Mouse (Mus musculus) limb, embryonic 11.5 days (tissue): ENCODE measurements around the gene Ank3. TPM values are rescaled to one million over a fixed set of nuclear protein-coding genes. Genes with fewer than 3 reads are reported as not detected.
A peak's percentile ranks its signal among the peaks of the same experiment; 100 is the strongest.

ENCODE experiments used
- ATAC-seq: fragments of 200-750 bp; cut with Nextera tagmentation; 2 replicates; pipeline ENCODE4 v1.8.0; 2017; ENCODE audit warnings: low read depth; ENCODE audit not compliant: insufficient number of reproducible peaks, low FRiP score, low TSS enrichment
- DNase-seq: peaks from one replicate; pipeline ENCODE4 v3.0.0-alpha.2; 2015; ENCODE audit warnings: low spot score
- H3K27ac ChIP-seq: fragments of 300-500 bp; sonication (generic); replicated peaks from 2 replicates; pipeline ENCODE4 v1.5.1; 2014; ENCODE audit warnings: low read depth, mild to moderate bottlenecking, low read length
- H3K27me3 ChIP-seq: fragments of 300-500 bp; sonication (generic); 2 replicates; pipeline ENCODE4 v1.6.1; 2014; ENCODE audit warnings: mild to moderate bottlenecking, low read length, mixed read lengths; ENCODE audit not compliant: control insufficient read depth, insufficient read depth
- H3K36me3 ChIP-seq: fragments of 300-500 bp; sonication (generic); 2 replicates; pipeline ENCODE4 v1.6.1; 2014; ENCODE audit warnings: mild to moderate bottlenecking, low read length, moderate library complexity, mixed read lengths; ENCODE audit not compliant: control insufficient read depth, insufficient read depth
- H3K4me1 ChIP-seq: fragments of 300-500 bp; sonication (generic); 2 replicates; pipeline ENCODE4 v1.6.1; 2014; ENCODE audit warnings: low read length, mixed read lengths; ENCODE audit not compliant: control insufficient read depth, insufficient read depth
- H3K4me2 ChIP-seq: fragments of 300-500 bp; sonication (generic); 2 replicates; pipeline ENCODE4 v1.6.1; 2014; ENCODE audit warnings: low read depth, mild to moderate bottlenecking, moderate library complexity; ENCODE audit not compliant: severe bottlenecking
- H3K4me3 ChIP-seq: fragments of 300-500 bp; sonication (generic); 2 replicates; pipeline ENCODE4 v1.5.1; 2014; ENCODE audit warnings: low read depth, low read length
- H3K9ac ChIP-seq: fragments of 300-500 bp; sonication (generic); 2 replicates; pipeline ENCODE4 v1.6.1; 2014; ENCODE audit warnings: mild to moderate bottlenecking, low read length
- H3K9me3 ChIP-seq: fragments of 300-500 bp; sonication (generic); 2 replicates; pipeline ENCODE4 v1.6.1; 2016; ENCODE audit warnings: low read length; ENCODE audit not compliant: control insufficient read depth
- WGBS: fragments of 180-500 bp; shearing (Covaris S2); extraction: QIAGEN DNeasy Blood & Tissue Kit; methylation state at CpG from one replicate; pipeline ENCODE4 v1.1.7; 2014; 5-methylcytosine and 5-hydroxymethylcytosine counted together
- polyA plus RNA-seq: library from polyadenylated mRNA; unstranded; fragments of >200 nt; fragmentation: Nextera tagmentation; extraction: Ambion mirVana; gene quantifications from 2 replicates; pipeline ENCODE4 v1.2.1, GENCODE M21; 2014

Gene Ank3
- polyA plus RNA-seq, 1 experiment from 2014 or later, result 22.3 TPM

DNA sequence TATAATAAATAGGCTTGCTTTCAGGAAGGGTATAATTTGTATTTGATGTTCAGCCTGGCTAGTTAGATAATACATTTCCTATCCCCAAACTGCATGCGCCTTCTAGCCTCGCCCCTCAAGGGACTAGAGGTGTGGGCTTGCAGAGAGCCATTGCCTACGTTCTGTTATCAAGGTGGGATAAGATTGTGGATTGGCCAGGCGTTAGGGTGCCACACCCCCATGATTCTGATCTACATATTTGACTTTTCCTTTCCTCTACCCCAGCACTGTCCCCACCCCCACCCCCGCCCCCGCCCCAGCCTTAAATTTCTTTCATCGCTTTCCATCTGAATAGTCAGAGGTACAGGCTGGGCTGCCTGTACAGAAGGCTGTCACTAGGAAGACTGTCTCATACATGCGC lies 11.8 kb upstream of the Ank3 start:
- ATAC-seq (no peak), DNase-seq (no peak)
- Histone ChIP-seq H3K9ac (no peak overlapping the region), H3K36me3 (no peaks in the 10 kb centered on the region), H3K27ac (no peak overlapping the region), H3K4me3 (no peak overlapping the region), H3K9me3 (no peaks in the 10 kb centered on the region), H3K27me3 (no peaks in the 10 kb centered on the region), H3K4me2 (no peak overlapping the region), H3K4me1 (no peaks in the 10 kb centered on the region)
- 82% methylated on average over 8 of the region's 8 CpGs for WGBS

DNA sequence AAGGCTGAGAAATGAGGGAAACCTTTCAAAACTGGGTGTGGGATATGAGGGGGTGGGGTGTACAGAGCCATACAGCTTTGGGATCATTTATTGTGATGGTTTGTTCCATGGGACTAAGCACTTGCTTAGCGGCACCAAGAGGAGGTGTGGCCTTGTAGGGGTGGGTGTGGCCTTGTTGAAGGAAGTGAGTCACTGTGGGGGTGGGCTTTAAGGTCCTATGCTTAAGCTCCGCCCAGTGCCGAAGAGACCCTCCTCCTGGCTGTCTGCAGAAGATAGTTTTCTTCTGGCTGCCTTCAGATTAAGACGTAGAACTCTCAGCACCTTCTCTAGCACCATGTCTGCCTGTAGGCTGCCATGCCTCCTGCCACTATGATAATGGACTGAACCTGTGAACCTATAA lies 9.1 kb upstream of the Ank3 start:
- Histone ChIP-seq H3K9me3 (no peaks in the 10 kb centered on the region), H3K4me3 (no peak overlapping the region), H3K36me3 (no peaks in the 10 kb centered on the region), H3K27ac (no peak overlapping the region), H3K27me3 (no peaks in the 10 kb centered on the region), H3K9ac (no peak overlapping the region), H3K4me1 (no peaks in the 10 kb centered on the region), H3K4me2 (no peak overlapping the region)
- ATAC-seq (no peak), DNase-seq (no peak)
- WGBS, result 90% methylated on average over 4 of the region's 4 CpGs

DNA sequence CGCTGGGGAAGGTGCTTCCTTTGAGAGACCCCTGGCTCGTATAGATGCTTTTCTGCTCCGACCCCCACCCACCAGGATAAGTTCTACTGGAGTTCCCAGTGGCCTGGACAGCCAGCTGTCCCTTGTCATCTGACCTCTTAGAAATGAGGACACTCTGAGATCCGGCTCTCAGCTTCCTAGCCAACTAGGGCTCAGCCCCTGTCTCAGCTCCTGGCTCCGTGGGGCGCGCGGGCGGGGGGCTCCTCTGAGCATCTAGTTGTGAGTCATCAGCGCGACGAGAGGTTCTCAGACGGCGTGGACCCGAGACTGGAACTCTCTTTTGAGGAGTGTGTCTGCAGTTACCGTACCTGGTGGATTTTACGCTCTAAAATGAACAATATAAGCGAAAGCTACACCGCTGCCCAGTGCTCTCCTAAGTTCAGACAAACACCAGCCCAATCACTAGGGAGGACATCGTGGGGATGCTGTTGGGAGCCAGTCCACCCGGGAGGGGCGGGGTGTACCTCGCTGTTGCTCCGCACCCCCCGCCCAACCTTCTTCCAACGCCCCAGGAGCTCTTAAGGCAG lies 293 bp upstream of the Ank3 start:
- H3K4me2 ChIP-seq, result peak overlapping the region; percentile 96
- no peak overlapping the region for H3K27ac ChIP-seq
- under 1% methylated on average over 26 of the region's 26 CpGs for WGBS
- H3K27me3 ChIP-seq, result peaks cover 41% of the 10 kb centered on the region
- H3K4me1 ChIP-seq, result peaks cover 6% of the 10 kb centered on the region; the same call in 1 of the 2 replicates
- no peaks in the 10 kb centered on the region for H3K9me3 ChIP-seq
- 0 out of 2 replicates have a peak overlapping the region, but pooled peaks have one; percentile 0 for H3K9ac ChIP-seq
- peak overlapping the region; percentile 41 for H3K4me3 ChIP-seq
- DNase-seq (peak; percentile 47), ATAC-seq (no peak)
- no peaks in the 10 kb centered on the region for H3K36me3 ChIP-seq

DNA sequence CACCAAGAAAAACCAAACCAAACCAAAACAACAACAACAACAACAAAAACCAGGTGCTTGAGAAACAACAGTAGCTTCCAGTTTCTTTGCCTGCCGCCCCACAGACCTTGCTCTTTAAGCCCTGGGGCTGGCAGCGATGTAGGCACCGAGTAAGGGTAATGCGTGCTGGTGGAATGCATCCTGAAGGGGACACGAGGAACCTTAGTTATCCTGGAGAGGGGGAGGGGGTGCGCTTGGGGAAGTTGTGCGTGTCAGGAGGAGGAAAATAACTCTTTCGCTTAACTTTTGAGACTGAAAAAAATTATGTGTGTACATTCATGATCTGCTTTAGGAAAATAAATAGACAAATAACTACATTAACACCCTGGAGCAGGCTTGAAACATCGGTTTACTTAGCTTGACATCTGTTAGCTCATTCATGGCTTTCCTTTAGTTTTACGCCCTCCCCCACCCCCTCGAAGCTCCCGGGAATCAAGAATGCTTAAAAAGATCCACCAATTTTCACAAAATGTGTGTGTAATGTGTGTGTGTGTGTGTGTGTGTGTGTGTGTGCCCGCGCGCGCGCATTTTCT lies 1.3 kb downstream of the Ank3 start:
- Histone ChIP-seq H3K4me3 (peak overlapping the region; percentile 41), H3K4me1 (peaks cover 6% of the 10 kb centered on the region; the same call in 1 of the 2 replicates), H3K27me3 (peaks cover 41% of the 10 kb centered on the region), H3K27ac (no peak overlapping the region), H3K9ac (no peak overlapping the region), H3K9me3 (no peaks in the 10 kb centered on the region), H3K36me3 (no peaks in the 10 kb centered on the region), H3K4me2 (peak overlapping the region; percentile 96)
- WGBS, result 4% methylated on average over 17 of the region's 17 CpGs
- ATAC-seq (no peak), DNase-seq (peak; percentile 44)

DNA sequence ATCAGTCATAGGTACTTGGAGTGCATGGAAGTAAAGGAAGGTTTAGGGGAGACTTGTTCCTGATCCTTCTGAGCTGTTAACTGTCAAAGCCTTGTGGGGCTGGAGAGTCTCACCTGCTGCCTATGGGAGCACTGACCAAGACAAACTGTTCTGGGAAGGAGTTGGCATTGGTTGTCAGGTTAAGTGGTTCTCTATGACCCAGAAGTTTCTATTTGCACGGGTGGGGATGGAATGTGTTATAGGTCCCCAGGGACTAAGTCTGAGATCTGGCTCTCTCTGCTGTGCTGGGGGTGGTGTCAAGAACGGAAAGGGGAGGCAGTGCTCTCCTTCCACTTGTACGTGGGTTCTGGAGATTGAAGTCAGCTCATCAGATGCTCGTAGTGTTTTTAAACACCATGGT lies 6.9 kb downstream of the Ank3 start:
- Histone ChIP-seq H3K4me2 (no peak overlapping the region), H3K36me3 (no peaks in the 10 kb centered on the region), H3K4me3 (no peak overlapping the region), H3K27ac (no peak overlapping the region), H3K27me3 (peaks cover 5% of the 10 kb centered on the region), H3K4me1 (no peaks in the 10 kb centered on the region), H3K9me3 (no peaks in the 10 kb centered on the region), H3K9ac (no peak overlapping the region)
- 71% methylated on average over 4 of the region's 4 CpGs for WGBS
- ATAC-seq (no peak), DNase-seq (no peak)

DNA sequence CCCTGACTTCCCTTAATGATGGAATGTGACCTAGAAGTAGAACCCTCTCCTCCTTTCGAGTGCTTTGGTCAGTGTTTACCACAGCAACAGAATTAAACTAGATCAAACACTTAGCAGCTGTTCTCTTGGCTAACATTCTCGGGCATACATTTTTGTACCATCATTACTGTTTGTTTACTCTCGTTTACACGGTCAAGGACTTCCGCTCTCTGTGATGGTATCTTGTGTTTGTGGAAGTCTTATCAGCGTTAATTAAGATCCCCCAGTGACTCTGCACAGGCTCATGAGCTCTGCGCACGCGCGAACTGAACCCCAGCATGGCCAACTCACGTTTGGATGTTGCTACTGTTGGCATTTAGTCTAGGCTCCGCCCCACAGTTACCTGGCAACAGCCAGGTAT lies 16.3 kb downstream of the Ank3 start:
- Histone ChIP-seq H3K9ac (no peak overlapping the region), H3K27me3 (no peaks in the 10 kb centered on the region), H3K4me1 (no peaks in the 10 kb centered on the region), H3K4me2 (no peak overlapping the region), H3K36me3 (no peaks in the 10 kb centered on the region), H3K27ac (no peak overlapping the region), H3K4me3 (no peak overlapping the region), H3K9me3 (no peaks in the 10 kb centered on the region)
- 67% methylated on average over 12 of the region's 12 CpGs for WGBS
- no peak for ATAC-seq
- no peak for DNase-seq

DNA sequence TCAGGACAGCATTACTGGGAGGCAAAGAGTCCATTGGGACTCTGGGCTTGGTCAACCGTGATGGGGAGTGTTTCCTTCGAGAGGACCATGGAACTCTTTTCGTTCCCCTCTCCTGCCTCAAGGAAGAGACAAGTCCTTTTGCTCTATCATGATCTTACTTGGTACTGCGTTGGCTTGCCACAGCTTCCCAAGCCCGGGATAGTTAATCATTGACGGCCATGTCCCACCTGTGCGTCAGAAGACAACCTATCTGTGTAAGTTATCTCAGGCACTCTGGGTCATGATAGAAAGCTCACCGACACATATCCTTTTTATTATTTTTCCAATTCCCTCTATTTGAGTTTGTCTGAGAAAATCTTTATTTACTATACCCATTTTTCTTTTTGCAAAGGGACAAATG lies 20.1 kb downstream of the Ank3 start:
- Histone ChIP-seq H3K9me3 (no peaks in the 10 kb centered on the region), H3K4me3 (no peak overlapping the region), H3K27me3 (no peaks in the 10 kb centered on the region), H3K4me2 (no peak overlapping the region), H3K36me3 (no peaks in the 10 kb centered on the region), H3K9ac (no peak overlapping the region), H3K4me1 (no peaks in the 10 kb centered on the region), H3K27ac (no peak overlapping the region)
- no peak for ATAC-seq
- 89% methylated on average over 8 of the region's 8 CpGs for WGBS
- DNase-seq, result no peak

DNA sequence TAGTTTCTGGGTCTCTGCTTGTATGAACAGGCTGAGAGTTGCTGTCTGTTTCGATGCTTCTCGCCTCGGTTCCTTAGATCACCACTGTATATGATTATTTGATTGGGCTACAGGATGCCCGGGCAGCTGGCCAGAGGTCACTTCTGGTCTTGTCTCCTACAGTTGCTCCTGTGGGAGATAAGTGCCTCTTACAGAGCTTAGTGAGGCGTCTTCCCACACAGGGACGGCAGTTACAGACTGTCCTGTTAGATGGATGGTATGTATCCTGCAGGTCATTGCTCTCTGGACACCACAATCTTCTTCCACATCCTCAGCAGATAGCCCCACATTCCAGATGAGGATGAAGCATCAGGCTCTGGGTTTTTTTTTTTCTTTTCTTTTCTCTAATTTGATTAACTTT lies 21.7 kb downstream of the Ank3 start:
- H3K4me2 ChIP-seq, result no peak overlapping the region
- H3K27me3 ChIP-seq, result no peaks in the 10 kb centered on the region
- H3K4me3 ChIP-seq, result no peak overlapping the region
- DNase-seq, result no peak
- H3K27ac ChIP-seq, result no peak overlapping the region
- no peaks in the 10 kb centered on the region for H3K36me3 ChIP-seq
- H3K9me3 ChIP-seq, result no peaks in the 10 kb centered on the region
- no peaks in the 10 kb centered on the region for H3K4me1 ChIP-seq
- no peak for ATAC-seq
- H3K9ac ChIP-seq, result no peak overlapping the region
- WGBS, result 79% methylated on average over 6 of the region's 6 CpGs

DNA sequence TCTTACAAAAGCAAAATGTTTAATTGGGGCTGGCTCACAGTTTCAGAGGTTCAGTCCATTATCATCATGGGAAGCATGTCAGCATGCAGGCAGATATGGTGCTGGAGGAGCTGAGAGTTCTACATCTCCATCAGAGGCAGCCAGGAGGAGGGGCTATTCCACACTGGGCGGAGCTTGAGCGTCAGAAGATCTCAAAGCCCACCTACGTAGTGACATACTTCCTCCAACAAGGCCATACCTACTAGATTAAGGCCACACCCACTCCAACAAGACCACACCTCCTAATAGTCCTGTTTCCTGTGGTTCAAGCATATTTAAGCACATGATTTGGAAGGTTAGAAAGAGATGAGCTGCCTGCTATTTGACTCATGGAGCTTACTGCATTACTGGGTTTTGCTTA lies 25.5 kb downstream of the Ank3 start:
- WGBS, result 98% methylated on average over 3 of the region's 3 CpGs
- Histone ChIP-seq H3K4me1 (no peaks in the 10 kb centered on the region), H3K27ac (no peak overlapping the region), H3K27me3 (no peaks in the 10 kb centered on the region), H3K9ac (no peak overlapping the region), H3K9me3 (no peaks in the 10 kb centered on the region), H3K4me2 (no peak overlapping the region), H3K36me3 (no peaks in the 10 kb centered on the region), H3K4me3 (no peak overlapping the region)
- DNase-seq (no peak), ATAC-seq (no peak)
